Mouse (Mus musculus) cerebral cortex, adult 2 months (tissue): ENCODE results near the gene Sumo3.

Experiments used
- WGBS: fragments of 180-500 bp; shearing (Covaris S2); methylation state at CpG from one replicate; pipeline ENCODE4 v1.1.7; 2018; 5-methylcytosine and 5-hydroxymethylcytosine counted together

Gene Sumo3

GRCm38 (mm10) chr10:77605908-77606826, at the start of gene Sumo3, which contains the start of gene Gm49325:
TSS of gene Sumo3 (plus strand) at chr10:77606097.
TSS of gene Gm49325 (plus strand) at chr10:77606197.
- WGBS: 1% methylated on average over 104 of the region's 119 CpGs

- 80% methylated on average over 7 of the region's 7 CpGs for WGBS
Observed at GRCm38 (mm10) chr10:77556631-77557030, 49.3 kb upstream of the Sumo3 start.

GRCm38 (mm10) chr10:77557641-77558040, 48.3 kb upstream of the Sumo3 start:
- 94% methylated on average over 4 of the region's 4 CpGs for WGBS

GRCm38 (mm10) chr10:77560090-77560489, 45.8 kb upstream of the Sumo3 start:
- 88% methylated on average over 11 of the region's 11 CpGs for WGBS

GRCm38 (mm10) chr10:77560830-77561229, 45.1 kb upstream of the Sumo3 start:
- 93% methylated on average over 9 of the region's 9 CpGs for WGBS

- 81% methylated on average over 2 of the region's 2 CpGs for WGBS
Observed at GRCm38 (mm10) chr10:77561508-77561907, 44.4 kb upstream of the Sumo3 start.

GRCm38 (mm10) chr10:77565005-77565404, 40.9 kb upstream of the Sumo3 start:
- 84% methylated on average over 8 of the region's 8 CpGs for WGBS

- WGBS: 32% methylated on average over 8 of the region's 8 CpGs
Observed at GRCm38 (mm10) chr10:77566651-77567050, 39.2 kb upstream of the Sumo3 start.

GRCm38 (mm10) chr10:77569481-77569880, 36.4 kb upstream of the Sumo3 start:
- 53% methylated on average over 7 of the region's 7 CpGs for WGBS

GRCm38 (mm10) chr10:77569973-77570658, 35.8 kb upstream of the Sumo3 start:
- WGBS: 63% methylated on average over 6 of the region's 6 CpGs

GRCm38 (mm10) chr10:77572225-77572624, 33.7 kb upstream of the Sumo3 start:
- 45% methylated on average over 3 of the region's 3 CpGs for WGBS

GRCm38 (mm10) chr10:77573162-77573561, 32.7 kb upstream of the Sumo3 start:
- 75% methylated on average over 1 of the region's 1 CpGs for WGBS

GRCm38 (mm10) chr10:77580027-77580920, 25.6 kb upstream of the Sumo3 start:
- 51% methylated on average over 10 of the region's 10 CpGs for WGBS

- WGBS: 4% methylated on average over 8 of the region's 8 CpGs
Observed at GRCm38 (mm10) chr10:77581023-77581407, 24.9 kb upstream of the Sumo3 start.

GRCm38 (mm10) chr10:77581408-77582284, 24.3 kb upstream of the Sumo3 start, which contains the start of gene Pttg1ip:
TSS of gene Pttg1ip (plus strand) at chr10:77581720.
- under 1% methylated on average over 64 of the region's 64 CpGs for WGBS

GRCm38 (mm10) chr10:77582285-77582618, 23.6 kb upstream of the Sumo3 start:
- 6% methylated on average over 8 of the region's 8 CpGs for WGBS

GRCm38 (mm10) chr10:77583795-77584422, 22.0 kb upstream of the Sumo3 start:
- 30% methylated on average over 10 of the region's 10 CpGs for WGBS

- 91% methylated on average over 3 of the region's 3 CpGs for WGBS
Observed at GRCm38 (mm10) chr10:77586637-77587036, 19.3 kb upstream of the Sumo3 start.

- 86% methylated on average over 6 of the region's 6 CpGs for WGBS
Observed at GRCm38 (mm10) chr10:77587091-77587775, 18.7 kb upstream of the Sumo3 start.

- WGBS: 87% methylated on average over 2 of the region's 2 CpGs
Observed at GRCm38 (mm10) chr10:77588036-77588435, 17.9 kb upstream of the Sumo3 start.
